Mouse (Mus musculus) thymus, postnatal 10 days (tissue): ENCODE results near the gene Fyn.

Experiments
- DNase-seq, 2 experiments: peaks; one replicate each; pipeline ENCODE4 v3.0.0; 2021; ENCODE audit warnings: low spot score in 2 of 2

The Fyn gene

DNA sequence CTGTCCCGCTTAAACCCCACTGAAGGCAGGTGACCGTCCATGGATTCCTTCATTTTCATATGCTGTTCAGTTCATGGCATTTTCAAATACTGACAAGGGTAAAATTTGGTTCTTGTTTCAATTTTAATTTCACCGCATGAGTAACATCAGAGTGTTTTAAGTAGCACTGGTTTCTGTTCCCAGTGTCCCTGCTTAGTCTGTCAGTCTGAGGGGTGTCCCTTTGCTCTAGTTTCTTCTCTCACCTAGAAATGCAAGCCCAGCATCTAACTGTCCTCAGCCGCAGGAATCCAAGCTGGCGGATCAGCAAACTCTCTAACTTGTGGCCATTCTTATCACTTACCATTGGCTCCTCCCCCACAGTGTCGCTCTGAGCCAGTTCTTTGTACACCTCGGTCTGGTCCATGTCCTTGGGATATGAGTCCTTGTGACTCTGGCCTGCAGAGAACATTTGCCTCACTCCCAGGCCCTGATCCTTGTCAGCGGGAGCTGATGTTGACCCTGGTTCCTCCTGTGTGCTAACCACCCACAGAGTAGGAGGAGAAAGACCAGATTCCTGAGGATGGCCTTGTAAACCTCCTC lies 9.5 kb downstream of the Fyn start:
- DNase-seq = no peak

DNA sequence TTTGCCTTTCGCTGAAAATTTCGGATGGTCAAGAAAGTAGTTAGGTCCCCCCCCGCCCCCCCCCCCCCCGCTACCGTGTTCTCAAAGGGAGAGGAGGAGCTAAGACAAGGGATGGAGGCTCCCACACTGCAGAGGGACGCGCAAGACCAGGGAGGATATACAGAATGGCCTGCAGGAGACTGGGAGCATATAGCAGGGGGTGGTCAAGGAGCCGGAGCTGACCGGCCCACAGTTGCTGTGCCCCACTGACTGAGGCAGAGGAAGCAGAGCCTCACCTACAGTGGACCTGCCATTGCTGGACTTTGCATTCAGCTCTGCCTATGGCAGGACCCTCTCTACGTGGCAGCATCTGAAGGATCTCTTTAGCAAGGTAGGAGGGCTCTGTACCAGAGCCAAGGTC lies 10.6 kb downstream of the Fyn start:
- DNase-seq = no peak

DNA sequence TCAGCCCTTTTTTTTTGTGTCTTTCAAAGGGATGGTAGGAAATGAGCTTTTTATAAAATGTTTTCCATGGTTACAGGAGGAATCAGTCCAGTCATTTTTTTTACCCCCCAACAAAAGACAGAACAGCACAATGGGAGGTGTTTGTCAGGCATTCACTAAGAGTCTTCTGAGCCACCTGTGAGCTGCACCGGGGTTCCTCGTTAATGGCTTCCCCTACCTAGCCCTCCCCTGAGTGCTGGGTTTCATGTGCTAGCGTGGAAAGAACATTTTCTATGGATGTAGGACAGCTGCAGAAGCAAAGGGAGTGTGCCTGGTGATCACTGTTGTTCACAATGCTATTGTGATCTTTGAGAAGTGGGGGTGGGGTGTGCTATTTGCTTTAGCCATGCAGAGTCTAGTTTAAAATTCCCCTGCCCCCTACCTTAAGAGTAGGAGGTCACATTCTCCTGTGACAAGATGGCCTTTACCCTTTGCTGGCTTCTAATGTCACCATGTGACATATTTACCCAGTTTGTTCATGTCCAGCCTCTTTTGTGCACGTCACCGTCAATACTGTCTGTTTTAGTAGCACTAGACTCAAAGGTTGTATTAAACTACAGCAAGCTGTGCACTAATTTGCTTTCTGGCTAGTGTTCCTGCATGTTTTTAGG lies 11.2 kb downstream of the Fyn start:
- DNase-seq = no peak

DNA sequence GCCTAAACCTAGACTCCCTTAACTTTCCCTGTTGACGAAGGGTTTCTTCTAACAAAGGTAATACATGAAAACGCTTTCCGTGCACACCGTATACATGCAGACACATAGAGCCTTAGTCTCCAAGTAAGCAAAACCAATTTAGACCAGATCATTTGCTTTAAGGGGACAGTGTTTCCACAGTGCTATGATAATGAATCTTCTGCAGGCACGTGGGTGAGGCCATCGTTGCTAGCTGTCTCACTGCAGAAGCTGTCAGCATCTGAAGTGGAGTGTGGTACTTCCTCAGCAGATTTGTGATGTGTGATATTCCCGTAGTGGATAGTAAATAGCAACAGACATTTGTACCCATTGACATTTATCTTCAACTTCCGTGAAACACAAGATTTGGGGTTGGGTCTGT lies 16.6 kb downstream of the Fyn start:
- no peak for DNase-seq

DNA sequence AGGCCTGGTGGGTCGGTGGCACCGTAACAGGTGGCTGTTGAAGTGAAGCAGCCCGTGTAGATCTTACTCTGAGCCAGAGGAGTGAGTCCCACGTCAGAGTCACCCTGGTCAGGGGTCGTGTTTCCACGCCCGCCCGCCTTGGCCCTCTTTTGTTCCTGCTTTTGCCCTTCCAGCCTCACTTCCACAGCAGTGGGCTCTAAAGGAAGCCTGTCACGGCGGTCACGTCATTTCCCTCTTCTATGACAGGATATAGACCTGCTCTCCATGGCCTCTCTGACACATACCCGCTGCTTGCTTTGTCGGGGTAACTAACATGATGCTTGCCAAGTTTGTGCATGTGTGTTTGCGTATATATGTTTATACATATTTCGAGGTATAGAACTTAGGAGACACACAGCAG lies 17.5 kb downstream of the Fyn start:
- no peak for DNase-seq

DNA sequence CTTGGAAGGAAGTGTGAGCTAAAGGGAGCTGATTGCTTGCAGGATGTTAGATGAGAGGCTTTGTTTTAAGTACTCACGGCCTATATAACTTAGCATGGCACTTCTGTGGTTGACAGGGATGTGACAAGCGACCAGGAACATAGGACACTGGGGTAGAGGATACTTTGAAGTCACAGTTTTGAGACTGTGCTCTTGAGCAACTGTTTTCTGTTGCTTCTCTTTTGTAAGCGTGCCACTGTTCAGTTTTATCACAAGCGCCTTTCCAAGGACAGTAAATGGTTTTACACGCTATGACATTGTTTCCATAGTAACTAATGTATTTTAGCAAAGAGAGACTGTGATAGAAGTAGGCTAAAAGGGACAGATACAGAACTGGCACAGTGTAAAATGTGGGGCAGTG lies 18.4 kb downstream of the Fyn start:
- DNase-seq = no peak

DNA sequence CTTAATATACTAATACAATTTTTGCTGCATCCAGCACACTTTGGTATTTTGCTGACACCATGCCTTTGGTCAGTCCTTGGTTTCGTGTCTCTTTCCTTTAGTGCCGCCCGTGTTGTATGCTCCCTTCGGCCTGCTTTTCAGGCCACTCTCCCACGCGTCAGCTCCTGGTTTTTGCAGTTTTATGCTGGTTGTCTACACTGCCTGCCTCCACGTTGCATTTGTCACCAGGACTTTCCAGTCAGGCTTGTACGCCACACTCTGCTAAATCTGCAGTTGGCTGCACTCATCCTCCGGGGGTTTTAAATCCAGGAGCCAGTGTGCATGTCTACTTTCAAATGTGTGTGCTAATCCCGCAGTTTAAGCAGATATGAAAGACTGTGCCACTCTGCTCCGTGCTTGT lies 18.9 kb downstream of the Fyn start:
- no peak for DNase-seq

DNA sequence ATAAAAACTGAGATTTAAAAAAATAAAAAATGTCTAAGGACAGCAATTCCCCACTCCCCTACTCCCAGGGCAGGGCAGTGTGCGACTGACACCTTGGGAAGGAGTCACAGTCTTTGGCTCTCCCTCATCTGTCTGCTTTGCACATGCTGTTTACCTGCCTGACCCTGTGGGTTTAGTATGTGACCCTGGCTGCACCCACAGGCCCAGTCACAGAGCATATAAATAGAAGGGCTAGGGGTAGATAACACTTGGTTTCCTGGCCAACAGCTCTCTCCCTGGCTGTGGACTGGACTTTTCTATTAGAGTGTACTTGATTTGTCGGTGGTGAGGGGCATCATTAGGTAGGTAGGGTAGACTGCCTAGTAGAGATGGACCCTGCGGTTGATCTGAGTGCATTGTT lies 19.5 kb downstream of the Fyn start:
- DNase-seq = no peak

DNA sequence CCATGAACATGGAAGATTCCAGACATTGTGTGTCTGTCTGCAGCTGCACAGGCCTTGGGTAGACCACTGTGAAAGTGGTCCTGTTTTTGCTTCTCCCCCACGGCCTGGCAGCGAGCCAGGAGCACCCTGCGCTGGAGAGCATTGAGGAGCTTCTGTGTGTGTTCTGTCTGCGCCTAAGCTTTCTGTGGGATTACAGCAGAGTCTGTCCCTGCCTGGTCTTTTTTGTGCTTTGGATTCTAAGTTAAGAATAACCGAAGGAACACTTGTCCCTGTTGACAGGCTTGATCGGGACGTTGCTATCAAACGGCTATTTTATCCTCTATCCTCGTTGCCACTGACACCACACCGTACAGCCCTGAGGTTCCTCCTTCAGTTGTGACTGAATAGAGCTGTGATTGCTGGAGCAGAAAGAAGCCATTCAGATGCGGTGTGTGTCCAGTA lies 20.8 kb downstream of the Fyn start:
- no peak for DNase-seq

DNA sequence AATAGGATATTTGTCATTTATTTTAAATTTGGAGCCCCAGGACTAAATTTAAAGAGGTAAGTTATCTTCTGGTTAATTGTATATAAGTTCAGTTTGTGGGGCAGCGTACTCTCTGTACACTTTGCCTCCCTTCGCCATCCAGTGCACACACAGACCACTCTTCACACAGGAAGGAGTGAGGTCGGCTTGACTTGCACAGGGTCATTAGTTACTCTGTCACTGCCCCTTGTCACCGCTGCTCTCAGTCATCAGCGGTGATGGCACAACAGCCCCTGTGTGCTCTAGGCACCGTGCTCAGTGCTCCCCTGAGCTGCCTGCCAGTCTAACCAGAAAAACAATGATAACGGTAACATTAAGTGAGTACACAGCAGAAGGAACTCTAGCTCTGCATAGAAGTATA lies 21.9 kb downstream of the Fyn start:
- DNase-seq = no peak

DNA sequence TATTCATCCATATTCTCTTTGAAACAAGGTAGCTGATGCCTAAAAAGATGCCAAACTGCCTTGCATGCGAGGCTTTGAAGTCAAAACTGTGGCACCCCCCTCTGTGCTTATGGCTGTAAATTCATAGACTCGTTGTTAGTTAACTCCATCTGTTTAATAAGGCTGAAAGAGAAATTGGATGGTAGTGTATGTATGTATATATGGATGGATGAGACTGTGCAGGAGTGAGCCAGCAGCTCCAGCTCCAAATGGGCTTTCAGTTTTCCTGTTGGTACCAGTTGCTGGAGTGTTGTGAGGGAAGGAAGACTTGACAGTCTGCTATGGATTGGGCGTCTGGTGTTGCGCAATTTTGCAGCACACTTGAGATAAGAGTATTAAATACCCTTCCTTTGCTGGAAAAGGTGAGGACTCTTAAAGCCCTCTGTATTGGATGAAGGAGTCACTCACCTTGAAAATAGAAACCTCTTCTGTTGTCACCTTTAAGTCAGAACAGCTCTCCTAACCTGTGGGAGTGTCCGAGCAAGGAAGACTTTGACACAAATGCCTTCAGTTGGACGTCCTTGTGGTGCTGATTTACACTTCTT lies 24.3 kb downstream of the Fyn start:
- DNase-seq = no peak

DNA sequence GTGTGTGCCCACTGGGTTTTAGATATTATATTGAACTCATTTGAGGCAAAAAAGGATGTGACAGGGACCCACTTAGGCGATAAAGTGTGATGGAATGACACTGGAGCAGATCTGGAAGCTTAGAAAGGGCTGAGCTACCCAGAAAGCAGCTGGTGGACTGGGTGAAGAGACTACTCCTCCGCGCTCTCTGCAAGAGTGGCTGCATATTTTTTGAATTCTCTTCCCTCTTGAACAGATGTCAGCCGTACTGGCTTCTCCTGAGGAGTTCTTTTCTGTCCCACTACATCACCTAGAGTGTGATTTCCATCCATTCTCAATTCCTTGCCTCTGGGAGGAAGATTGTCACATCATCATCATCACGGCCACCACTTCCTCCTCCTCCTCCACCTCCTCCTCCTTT lies 26.9 kb downstream of the Fyn start:
- no peak for DNase-seq

DNA sequence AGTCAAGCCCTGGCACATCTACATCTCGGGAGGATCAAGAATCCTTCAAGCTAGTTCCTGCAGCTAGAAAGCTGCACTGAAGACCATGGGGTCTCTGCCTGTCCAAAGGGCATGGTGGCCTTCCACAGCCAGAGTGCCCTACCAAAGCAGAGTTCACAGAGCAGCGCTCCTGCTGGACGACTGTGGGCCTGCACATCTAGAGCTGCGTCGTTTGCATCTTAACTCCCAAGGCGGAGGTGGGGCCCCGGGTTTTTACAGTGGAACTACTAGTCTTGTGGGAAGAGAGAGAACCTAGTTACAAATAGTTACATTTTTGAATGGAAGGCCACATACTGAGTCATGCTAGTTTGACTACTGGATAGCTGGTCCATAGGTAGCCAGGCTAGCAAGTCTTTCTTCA lies 30.3 kb downstream of the Fyn start:
- no peak for DNase-seq

DNA sequence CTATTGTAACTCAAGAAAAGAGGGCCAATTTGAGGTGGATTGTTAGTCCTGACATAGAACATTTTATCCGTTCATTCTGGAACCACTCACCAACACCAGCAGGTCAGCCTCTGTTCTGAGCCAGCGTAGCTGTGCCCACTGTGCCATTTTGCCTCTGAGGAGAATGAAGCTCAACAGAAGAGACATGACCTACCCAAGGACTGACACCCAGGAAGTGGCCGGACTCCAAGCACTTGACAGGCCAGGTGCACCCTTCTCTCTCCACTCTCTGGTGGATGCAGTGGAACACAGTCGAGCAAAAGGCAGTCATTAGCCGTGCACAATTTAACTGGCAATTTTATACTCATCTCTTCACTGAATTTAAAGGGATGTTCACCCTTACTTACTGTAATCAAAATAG lies 31.5 kb downstream of the Fyn start:
- DNase-seq = no peak

DNA sequence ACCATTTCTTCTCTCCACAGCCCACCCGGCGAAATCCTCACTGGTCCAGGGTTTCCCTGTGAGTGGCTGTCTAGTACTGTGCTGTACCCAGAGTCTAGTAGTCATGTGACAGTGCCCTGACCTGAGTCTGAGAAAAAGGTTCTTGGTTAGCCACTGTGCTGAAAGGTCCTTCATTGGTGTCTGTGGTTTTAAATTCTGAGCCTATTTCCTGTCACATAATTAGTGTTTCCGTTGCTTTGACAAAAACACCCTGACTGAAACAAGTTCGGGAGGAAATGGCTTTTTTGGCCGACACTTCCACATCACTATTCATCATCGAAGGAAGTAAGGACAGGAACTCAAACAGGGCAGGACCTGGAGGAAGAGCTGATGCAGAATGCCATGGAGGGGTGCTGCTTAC lies 33.8 kb downstream of the Fyn start:
- no peak for DNase-seq

DNA sequence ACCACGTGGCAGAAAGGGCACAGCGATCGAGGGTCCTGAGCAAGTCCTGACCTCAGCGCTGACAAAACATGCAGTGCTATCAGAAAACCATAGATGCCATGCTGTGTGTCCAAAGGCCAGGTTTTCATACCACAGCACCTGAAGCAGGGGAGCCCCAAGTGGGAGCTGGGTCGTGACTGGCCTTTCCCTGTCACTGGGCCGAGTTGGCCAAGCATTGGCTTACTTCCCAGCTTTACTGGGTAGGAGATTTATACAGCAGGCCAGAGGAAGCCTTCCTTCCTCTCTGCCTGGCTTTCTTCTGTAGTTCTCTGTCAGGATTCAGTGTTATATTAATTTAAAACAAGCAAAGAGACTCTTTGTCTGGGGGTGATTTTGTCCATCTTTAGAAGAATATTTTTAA lies 35.1 kb downstream of the Fyn start:
- DNase-seq = no peak

DNA sequence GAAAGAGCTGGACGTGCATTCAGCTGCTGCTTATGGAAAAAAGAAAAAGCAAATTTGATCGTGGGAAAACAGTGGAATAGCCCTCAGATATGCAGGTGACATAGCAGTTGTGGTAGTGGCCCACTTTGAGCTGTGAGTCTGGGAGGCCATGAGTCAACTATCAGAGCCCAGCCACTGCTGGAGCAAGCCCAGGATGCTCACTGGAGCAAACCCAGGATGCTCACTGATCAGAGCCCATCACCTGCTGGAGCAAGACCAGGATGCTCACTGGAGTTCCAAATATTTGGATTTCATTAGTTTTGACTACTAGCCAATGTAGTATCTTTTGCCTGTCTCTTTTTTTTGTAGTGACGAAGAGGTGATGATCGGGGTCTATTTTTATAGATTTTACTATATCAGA lies 35.5 kb downstream of the Fyn start:
- DNase-seq = no peak

DNA sequence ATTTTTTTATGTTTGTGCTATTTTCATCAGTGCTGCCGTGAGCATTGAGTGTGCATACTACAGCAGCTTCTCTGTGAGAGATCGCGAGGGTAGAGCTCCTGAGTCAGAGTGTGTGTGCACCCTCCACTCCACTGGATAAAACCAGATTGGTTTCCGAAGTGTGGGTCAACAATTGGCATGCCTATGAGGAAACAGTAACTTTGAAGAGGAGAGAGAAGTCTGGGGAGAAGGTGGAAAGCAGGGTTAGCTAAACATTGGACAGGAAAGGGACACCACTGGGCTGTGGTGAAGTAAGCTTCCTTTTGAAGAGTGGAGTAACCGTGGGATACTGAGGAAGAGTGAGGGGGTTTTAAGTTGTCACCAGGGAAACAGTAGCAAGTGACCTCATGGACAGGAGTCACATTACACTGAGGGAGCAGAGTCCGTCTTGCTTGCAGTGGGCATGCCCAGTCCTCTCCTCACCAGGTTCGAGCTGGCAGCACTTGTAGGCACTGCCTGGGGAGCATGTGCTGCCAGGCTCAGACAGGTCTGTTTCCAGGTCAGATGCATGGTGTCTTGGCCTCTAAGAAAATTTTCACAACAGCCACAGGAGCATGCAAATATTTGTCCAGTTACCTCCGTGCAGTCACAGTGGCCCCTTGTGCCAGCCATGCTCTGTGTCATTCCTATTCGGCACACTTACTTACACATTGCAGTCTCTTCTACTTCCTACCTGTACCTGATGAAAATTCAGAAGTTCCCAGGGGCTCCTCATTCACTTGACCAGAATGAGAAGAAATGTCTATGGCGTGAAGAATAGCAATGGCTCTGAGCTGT lies 37.5 kb downstream of the Fyn start:
- no peak for DNase-seq

DNA sequence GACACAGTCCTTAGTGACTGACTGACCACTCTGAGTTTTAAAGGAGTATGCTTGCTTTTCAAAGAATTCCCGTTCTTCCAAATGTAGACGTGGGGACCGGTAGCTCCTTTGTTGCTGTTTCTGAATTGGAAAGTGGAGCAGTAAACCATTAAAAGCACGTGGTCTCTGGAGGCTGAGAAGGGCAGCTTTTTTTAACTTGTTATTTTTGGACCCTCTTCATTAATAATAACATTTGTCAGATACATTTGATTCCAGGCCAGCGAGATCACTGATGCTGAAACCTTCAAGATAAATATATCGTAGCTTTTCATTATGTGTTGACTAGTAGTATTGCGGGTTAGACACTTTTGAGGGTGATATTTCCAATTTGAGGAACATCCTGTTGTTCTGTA lies 38.1 kb downstream of the Fyn start:
- no peak for DNase-seq

DNA sequence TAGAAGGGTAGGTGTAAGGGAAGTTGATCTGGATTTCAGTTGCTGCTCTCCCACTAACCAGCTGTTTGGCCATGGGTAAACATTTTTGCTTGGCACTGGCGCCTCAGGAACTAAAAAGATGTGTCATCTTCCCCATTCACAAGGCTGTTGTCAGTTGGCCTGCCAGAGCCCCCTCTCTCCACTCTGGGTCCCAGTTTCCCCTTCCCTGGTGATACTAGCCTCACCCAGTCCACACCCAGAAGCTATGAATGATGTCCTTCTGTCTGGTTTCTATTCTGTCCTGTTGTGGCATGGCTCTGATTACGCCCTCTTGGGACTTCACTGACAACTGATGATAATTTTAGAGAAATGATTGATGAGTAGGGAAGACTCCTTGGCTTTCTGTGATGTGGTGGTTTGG lies 38.9 kb downstream of the Fyn start:
- DNase-seq = no peak

DNA sequence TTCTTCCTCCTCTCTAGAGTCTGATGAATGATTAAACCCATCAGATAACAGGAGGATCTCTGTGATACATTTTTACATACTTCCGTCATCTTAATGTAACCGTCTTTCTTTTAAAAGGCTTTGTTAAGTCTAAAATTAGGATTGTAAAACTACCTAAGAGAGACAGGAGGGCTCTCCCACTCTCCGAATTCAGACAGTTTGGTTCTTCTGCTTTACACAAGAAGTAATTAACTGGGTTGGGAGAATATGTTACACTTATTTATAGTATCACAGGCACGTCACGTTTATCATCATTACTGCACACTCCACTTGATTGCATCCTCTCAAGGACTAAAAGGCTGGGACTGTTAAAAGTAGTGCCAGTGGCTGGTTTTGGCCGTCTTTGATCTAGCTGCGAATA lies 40.9 kb downstream of the Fyn start:
- no peak for DNase-seq

DNA sequence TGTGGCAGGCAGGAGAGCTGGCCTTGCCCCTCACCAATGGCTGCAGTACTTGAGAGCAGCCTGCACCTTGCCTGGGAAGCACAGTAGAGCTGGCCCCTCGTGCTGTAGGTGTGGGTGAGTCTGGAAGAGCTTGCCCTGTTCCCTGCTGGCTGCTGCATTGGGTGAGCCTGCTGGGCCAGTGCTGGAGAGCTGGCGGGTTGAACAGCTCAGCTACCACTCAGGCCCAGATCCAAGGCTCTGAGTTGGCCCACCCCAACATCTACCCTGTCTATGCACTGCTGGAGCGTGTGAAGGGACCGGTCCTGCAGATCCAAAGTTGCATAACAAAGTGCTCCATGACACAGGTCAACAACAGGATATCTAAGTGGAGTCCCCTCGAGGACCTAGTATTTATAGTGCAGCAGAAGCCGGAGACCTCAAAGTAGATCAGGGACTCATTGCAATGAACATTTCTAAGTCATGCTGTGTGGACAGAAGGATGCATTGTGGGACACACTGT lies 41.5 kb downstream of the Fyn start:
- DNase-seq = no peak
